Mouse (Mus musculus): ENCODE data around the gene Btn2a2. TPM values are rescaled to one million over a fixed set of nuclear protein-coding genes. Genes with fewer than 3 reads are reported as not detected.

Gene Btn2a2
- not detected for total RNA-seq (2021)
- long read RNA-seq, experiment 1: 0 reads
- long read RNA-seq, experiment 2: 0 reads

DNA sequence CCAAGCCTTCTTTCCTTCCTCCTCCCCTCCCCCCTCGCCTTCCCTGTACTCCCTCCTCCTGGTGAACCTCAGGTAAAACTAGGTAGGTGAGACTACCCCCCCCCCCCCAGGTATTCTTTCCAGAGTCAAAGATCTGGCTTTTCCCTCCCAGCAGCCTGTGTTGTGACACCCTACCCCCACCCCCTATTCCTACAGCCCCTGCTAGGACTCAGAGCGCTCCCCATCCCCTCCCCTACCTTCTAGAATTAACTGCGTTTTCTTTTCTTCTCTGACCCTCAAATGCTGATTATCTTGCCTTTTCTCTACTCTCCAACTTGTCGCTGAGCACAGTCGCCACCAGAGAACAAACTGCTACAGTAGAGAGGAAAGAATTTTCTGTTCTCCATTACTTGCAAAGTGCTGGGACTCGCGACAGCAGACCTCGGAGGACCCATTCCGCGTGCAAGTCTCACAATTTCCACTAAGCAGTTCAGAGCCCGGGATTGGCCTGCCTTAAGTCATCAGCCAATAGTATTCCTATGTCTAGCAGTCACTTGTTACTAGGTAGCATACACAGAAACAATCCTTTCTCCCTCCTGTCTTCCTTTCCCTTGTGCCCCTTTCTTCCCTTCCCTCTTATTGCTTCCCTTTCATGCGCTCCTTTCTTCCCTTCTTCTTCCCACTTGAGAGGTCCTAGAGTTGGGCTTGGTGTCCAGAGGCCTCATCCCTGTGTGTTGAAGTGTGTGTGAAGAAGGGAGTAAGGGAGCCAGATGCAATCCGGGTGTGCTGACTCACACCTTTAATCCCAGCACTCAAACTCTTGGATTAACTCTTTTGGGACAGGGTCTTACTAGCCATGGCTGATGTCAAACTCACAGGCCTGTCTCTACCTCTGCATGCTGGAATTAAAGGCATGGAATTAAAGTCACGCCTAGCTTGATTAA, at the start of gene Btn2a2:
Btn2a2 (minus strand) TSS at position 458 of the 923 bp plus-strand sequence.
- DNase-seq: peak; percentile 68

GRCm38 (mm10) chr13:23538249-23538648, 49.6 kb upstream of the Btn2a2 start:
- no peak for DNase-seq

DNA sequence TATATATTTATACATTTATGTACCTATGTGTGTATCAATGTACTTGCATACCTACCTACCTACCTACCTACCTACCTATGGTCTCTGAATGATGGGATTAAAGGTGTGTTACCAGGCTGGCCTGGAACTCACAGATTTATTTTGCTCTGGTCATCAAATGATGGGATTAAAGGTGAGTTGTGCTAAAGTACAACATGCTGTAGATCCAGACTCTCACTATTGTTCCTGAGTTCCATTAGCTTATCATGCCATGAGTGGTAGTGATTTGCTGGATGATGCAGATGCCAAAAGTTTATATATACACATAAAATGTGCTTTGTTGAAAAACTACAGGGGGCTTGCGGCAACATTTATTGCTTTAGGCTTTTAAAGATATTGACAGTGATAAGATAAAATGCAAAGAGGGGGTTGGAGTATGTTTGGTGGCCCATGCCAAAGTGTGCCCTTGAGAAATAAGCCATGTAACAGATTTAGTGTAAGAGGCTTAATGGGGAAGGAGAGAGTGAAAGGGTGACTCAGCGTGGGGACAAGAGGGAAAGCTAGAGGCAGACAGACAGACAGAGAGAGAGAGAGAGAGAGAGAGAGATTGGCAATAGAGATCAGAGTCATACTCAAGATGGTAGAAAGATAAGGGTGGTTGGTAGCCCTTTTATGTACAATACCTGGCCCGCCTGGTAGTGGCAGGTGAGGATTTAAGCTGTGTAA, 48.5 kb upstream of the Btn2a2 start:
- no peak for DNase-seq

GRCm38 (mm10) chr13:23536076-23536822, 47.6 kb upstream of the Btn2a2 start:
- DNase-seq: no peak

DNA sequence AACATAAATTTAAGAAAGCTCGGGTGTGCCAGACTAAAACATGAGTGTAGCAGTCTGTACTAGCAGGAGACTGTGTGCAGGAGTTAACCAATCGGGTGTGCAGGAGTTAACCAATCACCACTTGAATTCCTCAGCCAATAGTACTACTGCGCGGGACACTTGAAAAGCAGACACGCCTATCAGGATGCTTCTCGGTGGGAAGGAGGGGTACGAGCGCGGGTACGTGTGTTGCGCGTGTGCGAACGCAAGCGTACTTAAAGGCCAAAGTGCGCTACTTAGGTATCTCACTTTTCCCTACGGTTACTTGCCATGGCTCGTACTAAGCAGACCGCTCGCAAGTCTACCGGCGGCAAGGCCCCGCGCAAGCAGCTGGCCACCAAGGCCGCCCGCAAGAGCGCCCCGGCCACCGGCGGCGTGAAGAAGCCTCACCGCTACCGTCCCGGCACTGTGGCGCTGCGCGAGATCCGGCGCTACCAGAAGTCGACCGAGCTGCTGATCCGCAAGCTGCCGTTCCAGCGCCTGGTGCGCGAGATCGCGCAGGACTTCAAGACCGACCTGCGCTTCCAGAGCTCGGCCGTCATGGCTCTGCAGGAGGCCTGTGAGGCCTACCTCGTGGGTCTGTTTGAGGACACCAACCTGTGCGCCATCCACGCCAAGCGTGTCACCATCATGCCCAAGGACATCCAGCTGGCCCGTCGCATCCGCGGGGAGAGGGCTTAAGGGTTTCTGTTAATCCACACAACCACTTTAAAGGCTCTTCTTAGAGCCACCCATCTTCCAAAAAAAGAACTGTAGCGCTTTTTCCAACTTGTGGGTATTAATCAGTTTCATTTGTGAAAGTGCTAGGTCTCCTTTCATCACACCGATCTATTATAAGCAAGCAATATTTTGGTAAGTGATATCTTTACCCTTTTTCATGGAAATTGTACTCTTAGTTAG, 46.7 kb upstream of the Btn2a2 start, which contains the start of gene Hist1h3g:
Hist1h3g (plus strand) TSS at position 286 of the 939 bp plus-strand sequence.
- peak; percentile 90 for DNase-seq

GRCm38 (mm10) chr13:23534368-23535131, 45.9 kb upstream of the Btn2a2 start:
- DNase-seq: peak; percentile 47

DNA sequence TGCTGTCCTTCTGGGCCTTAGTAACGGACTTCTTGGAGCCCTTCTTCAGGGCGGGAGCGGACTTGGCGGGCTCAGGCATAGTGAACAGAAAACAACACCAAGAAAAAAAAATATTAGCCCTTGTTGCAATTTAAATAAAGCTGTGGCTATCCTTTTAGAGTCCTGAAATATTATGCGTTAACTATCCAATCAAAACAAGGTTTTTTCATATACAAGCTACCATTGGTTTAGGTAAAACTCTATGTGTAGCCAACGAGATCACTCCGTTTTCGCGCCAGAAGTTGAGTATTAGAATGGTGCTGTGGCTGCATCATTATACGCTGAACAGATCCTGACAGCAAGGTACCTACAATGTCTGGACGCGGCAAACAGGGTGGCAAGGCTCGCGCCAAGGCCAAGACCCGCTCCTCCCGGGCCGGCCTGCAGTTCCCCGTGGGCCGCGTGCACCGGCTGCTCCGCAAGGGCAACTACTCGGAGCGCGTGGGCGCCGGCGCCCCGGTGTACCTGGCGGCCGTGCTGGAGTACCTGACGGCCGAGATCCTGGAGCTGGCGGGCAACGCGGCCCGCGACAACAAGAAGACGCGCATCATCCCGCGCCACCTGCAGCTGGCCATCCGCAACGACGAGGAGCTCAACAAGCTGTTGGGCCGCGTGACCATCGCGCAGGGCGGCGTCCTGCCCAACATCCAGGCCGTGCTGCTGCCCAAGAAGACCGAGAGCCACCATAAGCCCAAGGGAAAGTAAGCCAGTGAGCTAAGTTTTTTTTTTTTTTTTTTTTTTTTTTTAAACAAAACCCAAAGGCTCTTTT, 45.1 kb upstream of the Btn2a2 start, which contains the start of gene Hist1h2af:
Hist1h2af (plus strand) TSS at position 347 of the 808 bp plus-strand sequence.
- DNase-seq: peak; percentile 73

GRCm38 (mm10) chr13:23532262-23533075, 43.8 kb upstream of the Btn2a2 start:
- DNase-seq: no peak

DNA sequence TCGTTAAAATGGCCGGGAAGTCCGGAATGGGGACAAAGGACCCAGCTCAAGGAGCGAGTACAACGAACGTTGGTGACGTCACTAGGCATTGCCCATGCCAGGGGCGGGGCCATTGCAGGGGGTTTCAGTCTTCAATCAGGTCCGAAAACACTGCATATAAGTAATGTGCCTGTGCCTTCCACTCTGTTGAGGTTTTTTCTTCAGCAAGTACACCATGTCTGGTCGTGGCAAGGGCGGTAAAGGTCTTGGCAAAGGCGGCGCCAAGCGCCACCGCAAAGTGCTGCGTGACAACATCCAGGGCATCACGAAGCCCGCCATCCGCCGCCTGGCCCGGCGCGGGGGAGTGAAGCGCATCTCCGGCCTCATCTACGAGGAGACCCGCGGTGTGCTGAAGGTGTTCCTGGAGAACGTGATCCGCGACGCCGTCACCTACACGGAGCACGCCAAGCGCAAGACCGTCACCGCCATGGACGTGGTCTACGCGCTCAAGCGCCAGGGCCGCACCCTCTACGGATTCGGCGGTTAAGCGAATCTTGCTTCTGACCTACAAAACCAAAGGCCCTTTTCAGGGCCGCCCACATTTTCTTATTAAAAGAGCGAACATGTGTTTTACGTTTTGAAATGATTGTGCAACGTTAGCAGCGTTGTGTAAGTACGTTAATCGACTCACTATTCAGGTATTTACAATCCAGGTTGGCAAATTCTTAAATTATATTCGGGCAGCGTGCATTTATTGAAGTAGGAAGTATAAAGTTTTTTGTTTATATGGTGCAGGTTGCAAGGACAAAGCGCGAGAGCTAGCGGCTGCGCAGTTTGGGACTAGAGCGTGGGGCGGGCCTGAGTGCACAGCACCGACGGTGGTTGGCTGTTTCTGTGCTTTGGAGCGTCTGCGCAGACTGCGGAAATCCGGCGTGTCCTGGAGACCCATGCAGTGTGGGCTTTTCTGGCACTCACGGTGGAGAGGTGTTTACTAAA, 42.5 kb upstream of the Btn2a2 start, which contains the start of gene Hist1h4h:
Hist1h4h (plus strand) TSS at position 150 of the 975 bp plus-strand sequence.
- DNase-seq: peak; percentile 97

DNA sequence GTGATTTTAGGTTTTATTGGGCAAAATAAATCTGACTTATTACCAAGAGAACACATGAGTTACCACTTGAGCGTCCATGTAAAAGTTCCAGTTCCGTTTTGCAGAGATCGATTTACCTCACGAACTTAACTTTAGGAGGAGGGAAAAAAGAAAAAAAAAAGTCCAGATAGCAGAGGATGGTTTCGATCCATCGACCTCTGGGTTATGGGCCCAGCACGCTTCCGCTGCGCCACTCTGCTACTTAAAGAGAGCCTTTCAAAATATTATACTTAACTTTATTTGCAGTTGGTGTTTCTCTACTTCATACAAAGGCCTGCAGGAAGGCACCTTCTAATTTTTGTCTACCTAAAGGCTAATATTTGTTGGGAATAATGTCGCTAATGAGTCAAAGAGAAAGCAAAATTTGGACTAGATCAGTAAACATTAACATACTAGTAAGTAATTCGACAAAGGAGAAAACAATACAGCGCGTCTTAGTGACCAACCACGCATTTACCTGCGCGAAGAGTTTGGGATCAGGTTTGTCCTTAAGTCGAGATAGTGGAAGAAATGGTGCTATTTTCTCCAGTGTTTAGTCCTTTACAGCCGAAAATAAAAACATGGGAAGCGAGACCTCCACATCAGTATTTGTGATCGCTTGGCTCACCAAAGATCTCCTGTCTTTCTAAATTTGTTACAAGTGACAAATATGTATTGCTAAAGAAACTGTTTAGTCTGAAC, 41.7 kb upstream of the Btn2a2 start:
- DNase-seq: peak; percentile 74

DNA sequence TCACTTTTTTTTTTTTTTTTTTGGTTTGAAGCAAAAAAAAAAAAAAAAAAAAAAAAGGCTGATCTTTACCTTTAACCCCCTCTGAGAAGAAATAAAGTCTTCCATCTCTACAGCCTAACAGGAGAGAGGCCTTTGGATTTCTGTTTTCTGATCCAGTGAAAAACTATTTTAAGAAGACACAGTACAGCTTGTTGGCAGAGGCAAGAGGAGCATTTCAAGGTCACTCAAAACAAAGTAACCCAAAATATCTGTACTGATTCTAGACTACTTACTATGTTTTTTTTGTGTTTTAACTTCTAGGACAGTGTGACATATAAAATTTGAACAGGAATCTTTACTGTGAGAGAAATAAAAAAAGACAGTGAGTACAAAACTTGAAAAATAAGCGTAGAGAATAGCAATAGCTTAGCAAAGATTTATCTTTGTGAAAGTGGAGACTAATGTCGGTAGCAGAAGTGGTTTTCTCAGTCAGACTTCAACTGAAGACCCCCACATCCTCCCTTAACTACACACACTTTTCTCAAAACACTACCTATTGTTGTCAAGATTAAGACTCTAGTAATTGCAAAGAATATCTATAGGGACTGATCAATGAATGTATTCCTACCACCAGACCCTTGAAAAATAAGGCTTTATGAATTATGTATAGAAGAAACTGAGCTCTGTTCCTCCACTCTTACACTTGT, 41.0 kb upstream of the Btn2a2 start:
- DNase-seq: no peak

GRCm38 (mm10) chr13:23529005-23529404, 40.3 kb upstream of the Btn2a2 start:
- DNase-seq: no peak

DNA sequence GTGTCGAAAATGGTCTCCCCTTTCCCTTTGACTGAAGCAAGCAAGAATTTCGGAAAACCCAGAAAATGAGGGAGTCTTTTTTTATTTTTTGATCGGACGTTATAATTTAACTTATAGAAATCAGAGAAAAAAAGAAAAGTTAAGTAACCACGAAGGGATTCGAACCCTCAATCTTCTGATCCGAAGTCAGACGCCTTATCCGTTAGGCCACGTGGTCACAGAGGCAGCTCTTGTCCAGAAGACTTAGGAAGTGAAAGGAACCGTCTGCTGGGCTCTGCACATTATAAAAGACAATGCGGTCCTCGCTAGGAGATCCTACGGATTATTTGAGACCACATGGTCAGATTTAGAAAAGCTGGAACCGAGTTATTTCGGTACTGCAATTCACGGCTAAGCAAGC, 37.7 kb upstream of the Btn2a2 start:
- peak; percentile 96 for DNase-seq

DNA sequence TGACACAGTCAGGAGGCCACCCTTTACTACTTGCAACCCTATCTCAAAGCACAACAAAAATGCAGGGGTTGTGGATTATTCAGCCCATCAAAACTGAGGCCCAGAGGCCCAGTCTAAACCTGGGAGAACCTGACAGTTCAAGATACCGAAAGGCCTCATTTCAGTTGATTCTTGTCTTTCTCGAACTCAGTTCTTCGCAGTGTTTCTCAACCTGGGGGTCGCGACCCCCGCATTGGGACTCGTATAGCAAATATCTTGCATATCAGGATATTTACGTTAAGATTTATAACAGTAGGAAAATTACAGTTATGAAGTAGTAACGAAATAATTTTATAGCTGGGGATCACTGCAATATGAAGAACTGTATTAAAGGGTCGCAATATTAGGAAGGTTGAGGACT, 37.2 kb upstream of the Btn2a2 start:
- no peak for DNase-seq

- peak; percentile 84 for DNase-seq
Observed at GRCm38 (mm10) chr13:23524654-23525053, 36.0 kb upstream of the Btn2a2 start.

GRCm38 (mm10) chr13:23523976-23524375, 35.3 kb upstream of the Btn2a2 start:
- DNase-seq: no peak

Measured in adrenal gland, postnatal 10 days (tissue).